Mouse (Mus musculus): ENCODE data around the gene Tecr.
A peak's percentile ranks its signal among the peaks of the same experiment; 100 is the strongest.

DNA sequence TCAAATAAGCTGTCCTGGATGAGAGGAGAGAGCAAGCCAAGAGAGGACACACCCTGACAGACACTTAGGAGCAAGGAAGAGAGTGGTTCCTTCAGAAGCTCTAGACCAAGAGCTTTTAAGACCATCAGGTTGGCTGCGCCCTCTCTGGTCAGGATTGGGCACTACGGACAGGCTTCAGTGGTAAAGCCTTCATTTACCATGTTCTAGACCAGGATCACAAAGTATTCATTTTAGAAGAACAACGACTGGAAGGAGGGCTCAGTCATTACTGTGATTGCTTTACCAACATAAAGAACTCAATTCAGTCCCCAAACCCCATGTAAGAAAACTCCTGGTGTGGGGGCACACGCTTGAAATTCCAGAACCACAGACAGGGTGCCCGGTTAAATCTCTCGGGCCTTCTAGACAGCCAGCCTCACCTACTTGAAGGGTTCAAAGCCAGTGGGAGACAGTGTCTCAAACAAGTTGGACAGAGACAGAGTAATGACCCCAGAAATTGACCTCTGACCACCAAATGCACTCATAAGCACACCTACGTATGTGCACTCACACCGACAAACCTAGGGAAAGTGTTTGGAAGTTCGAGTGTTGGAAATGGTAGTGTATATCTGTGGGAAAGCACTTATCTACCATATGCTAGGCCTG, 41.9 kb downstream of the Tecr start:
- TF ChIP-seq POLR2A (IDR thresholded peaks at IDR 0.05; ENCODE audit: low read depth, low read length) (no peak), CTCF (conservative IDR thresholded peaks at IDR 0.05; ENCODE audit: insufficient read depth, insufficient read length, low read depth, low read length) (peak; percentile 25; the same call in 1 of the 2 replicates)

Data from kidney, adult 2 months (tissue).